Mouse (Mus musculus) kidney, embryonic 14.5 days (tissue): ENCODE results near the gene Strc. TPM values are rescaled to one million over a fixed set of nuclear protein-coding genes. Genes with fewer than 3 reads are reported as not detected.

ENCODE experiments used
- ATAC-seq: fragments of 200-750 bp; cut with Nextera tagmentation; 2 replicates; pipeline ENCODE4 v1.8.0; 2017; ENCODE audit warnings: moderate number of reproducible peaks, mild to moderate bottlenecking, moderate TSS enrichment, moderate library complexity; ENCODE audit not compliant: low FRiP score, low TSS enrichment
- H3K27ac ChIP-seq: fragments of 300-500 bp; sonication (generic); 2 replicates; pipeline ENCODE4 v1.5.1; 2014; ENCODE audit warnings: low read depth, mild to moderate bottlenecking, low read length, moderate library complexity, mixed read lengths
- H3K27me3 ChIP-seq: fragments of 300-500 bp; sonication (generic); 2 replicates; pipeline ENCODE4 v1.6.1; 2014; ENCODE audit warnings: mild to moderate bottlenecking, low read length; ENCODE audit not compliant: control insufficient read depth, insufficient read depth
- H3K36me3 ChIP-seq: fragments of 300-500 bp; sonication (generic); 2 replicates; pipeline ENCODE4 v1.6.1; 2014; ENCODE audit warnings: low read length, mixed read lengths; ENCODE audit not compliant: control insufficient read depth, insufficient read depth
- H3K4me1 ChIP-seq: fragments of 300-500 bp; sonication (generic); 2 replicates; pipeline ENCODE4 v1.6.1; 2014; ENCODE audit warnings: low read length, mixed read lengths; ENCODE audit not compliant: control insufficient read depth, insufficient read depth
- H3K4me2 ChIP-seq: fragments of 300-500 bp; sonication (generic); replicated peaks from 2 replicates; pipeline ENCODE4 v1.6.1; 2014; ENCODE audit warnings: low read depth, mild to moderate bottlenecking, low read length
- H3K4me3 ChIP-seq: fragments of 300-500 bp; sonication (generic); 2 replicates; pipeline ENCODE4 v1.5.1; 2014; ENCODE audit warnings: mild to moderate bottlenecking, low read length
- H3K9ac ChIP-seq: fragments of 300-500 bp; sonication (generic); 2 replicates; pipeline ENCODE4 v1.6.1; 2014; ENCODE audit warnings: low read depth, mild to moderate bottlenecking, low read length, moderate library complexity
- H3K9me3 ChIP-seq: fragments of 300-500 bp; sonication (generic); 2 replicates; pipeline ENCODE4 v1.6.1; 2016; ENCODE audit warnings: low read length; ENCODE audit not compliant: control insufficient read depth
- WGBS: fragments of 180-500 bp; shearing (Covaris S2); extraction: QIAGEN DNeasy Blood & Tissue Kit; methylation state at CpG from one replicate; pipeline ENCODE4 v1.1.7; 2014; 5-methylcytosine and 5-hydroxymethylcytosine counted together
- polyA plus RNA-seq: library from polyadenylated mRNA; unstranded; fragments of >200 nt; fragmentation: Nextera tagmentation; extraction: Ambion mirVana; gene quantifications from 2 replicates; pipeline ENCODE4 v1.2.1, GENCODE M21; 2014

Gene Strc
- polyA plus RNA-seq, 1 experiment from 2014 or later: not detected

DNA sequence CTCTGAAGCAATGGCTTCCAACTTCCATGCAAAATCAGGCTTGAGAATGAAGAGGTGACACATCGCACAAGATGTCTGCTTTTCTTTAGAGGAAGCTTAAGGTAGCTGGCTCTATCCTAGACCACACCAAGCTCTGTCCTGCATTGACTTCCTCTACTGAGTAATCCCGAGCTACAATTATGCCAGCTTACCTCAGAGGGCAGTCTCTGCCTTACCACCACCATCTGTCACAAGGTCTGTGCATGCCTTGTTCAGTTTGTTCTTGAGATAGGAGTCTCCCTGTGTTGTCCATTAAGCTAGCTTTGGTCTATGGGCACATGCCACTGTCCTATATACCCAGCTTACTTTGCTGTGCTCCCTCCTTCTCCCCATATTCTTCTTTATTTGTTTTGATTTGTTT, 57.5 kb downstream of the Strc start:
- ATAC-seq: no peak
- H3K27me3 ChIP-seq: no peaks in the 10 kb centered on the region
- no peak overlapping the region for H3K9ac ChIP-seq
- H3K4me1 ChIP-seq: no peaks in the 10 kb centered on the region
- no peak overlapping the region for H3K4me3 ChIP-seq
- peaks cover 6% of the 10 kb centered on the region; the same call in 1 of the 2 replicates for H3K36me3 ChIP-seq
- H3K9me3 ChIP-seq: no peaks in the 10 kb centered on the region
- no peak overlapping the region for H3K27ac ChIP-seq
- WGBS: 89% methylated on average over 2 of the region's 2 CpGs
- H3K4me2 ChIP-seq: no peak overlapping the region

DNA sequence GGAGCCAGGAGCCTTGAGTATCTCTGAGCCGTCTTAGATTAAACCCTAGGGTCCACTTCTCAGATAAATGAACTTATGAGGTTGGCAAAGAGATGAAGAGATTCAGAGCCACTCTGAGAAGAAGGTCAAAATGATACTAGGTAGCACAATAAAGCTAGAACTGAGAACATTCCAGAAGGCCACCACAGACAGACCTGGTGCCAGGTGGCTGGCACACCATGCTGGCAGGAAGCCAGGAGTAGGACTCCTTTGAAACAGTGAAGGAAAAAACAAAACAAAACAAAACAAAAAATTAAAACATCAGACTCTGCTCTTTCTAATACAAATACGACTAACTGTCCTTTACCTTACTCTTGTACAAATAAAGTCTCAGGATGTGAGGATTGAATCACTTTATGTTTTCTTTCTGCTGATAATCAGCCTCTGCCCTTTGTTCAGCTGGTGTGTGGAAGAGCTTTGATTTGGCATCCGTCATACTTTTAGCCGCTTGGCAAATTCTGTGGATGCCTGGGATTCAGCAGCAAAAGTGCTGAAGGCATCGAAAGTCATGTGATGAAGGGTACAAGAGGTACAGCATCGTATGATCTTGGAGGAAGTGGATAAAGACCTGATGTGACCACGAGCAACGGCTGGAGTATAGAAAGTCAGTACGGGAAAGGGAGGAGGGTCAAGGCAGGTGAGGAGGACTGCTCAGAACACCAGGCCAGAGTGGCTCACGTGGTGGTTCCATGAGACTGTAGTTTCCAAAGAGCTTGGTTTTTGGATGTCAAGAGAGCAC, 63.1 kb downstream of the Strc start:
- no peak for ATAC-seq
- no peak overlapping the region for H3K4me3 ChIP-seq
- H3K4me1 ChIP-seq: no peaks in the 10 kb centered on the region
- 88% methylated on average over 10 of the region's 10 CpGs for WGBS
- no peaks in the 10 kb centered on the region for H3K9me3 ChIP-seq
- H3K4me2 ChIP-seq: no peak overlapping the region
- no peaks in the 10 kb centered on the region for H3K27me3 ChIP-seq
- H3K27ac ChIP-seq: no peak overlapping the region
- H3K36me3 ChIP-seq: no peaks in the 10 kb centered on the region; the same call in 1 of the 2 replicates
- no peak overlapping the region for H3K9ac ChIP-seq

DNA sequence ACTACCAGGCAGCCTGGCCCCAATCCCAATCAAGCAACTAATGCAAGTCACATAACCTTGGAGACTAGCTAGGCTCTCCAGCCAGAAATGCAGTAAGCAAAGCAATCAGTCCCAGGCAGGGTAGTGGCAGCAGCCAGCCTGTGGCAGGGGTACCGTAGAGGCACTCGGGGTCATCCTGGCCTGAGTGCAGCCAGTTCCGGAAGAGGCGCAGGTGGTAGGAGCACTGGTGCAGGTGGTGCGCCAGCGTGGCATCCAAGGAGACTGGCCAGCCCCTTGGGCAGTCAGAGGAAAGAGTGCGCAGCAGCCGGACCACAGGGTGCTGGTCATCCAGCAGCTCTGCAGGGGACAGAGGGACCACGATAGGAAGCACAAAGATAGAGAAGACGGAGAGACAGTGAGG, 63.9 kb downstream of the Strc start:
- Histone ChIP-seq H3K36me3 (no peaks in the 10 kb centered on the region; the same call in 1 of the 2 replicates), H3K27ac (no peak overlapping the region), H3K27me3 (no peaks in the 10 kb centered on the region), H3K4me1 (no peaks in the 10 kb centered on the region), H3K9me3 (no peaks in the 10 kb centered on the region), H3K9ac (no peak overlapping the region), H3K4me3 (no peak overlapping the region), H3K4me2 (no peak overlapping the region)
- WGBS: 92% methylated on average over 10 of the region's 10 CpGs
- no peak for ATAC-seq

DNA sequence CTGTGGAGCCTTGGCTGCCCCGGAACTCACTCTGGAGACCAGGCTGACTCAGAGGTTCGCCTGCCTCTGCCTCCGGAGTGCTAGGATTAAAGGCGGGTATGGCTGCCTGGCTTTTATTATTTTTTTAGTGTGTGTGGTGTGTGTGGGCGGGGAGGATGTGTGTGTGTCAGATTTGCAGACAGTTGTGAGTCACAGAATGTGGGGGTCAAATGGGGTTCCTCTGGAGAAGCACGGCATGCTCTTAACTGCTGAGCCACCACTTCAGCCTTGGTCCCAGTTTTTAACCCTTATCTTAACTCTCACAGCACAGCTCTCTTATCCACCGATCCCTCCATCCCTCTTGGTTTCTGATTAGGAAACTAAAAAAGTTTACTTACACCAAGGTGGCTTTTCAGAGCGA, 70.7 kb downstream of the Strc start:
- Histone ChIP-seq H3K4me3 (no peak overlapping the region), H3K4me1 (no peaks in the 10 kb centered on the region), H3K9ac (no peak overlapping the region), H3K4me2 (no peak overlapping the region), H3K27me3 (no peaks in the 10 kb centered on the region), H3K27ac (no peak overlapping the region), H3K36me3 (no peaks in the 10 kb centered on the region; the same call in 1 of the 2 replicates), H3K9me3 (no peaks in the 10 kb centered on the region)
- 68% methylated on average over 8 of the region's 8 CpGs for WGBS
- ATAC-seq: no peak

Other genes starting within 250 kb of the Strc start
- gene Adal, start 246.7 kb downstream of the Strc start, polyA plus RNA-seq: 16.0 and 22.7 TPM in 2 replicates
- 15.0 and 22.1 TPM in 2 replicates for gene Lcmt2, start 246.5 kb downstream of the Strc start, polyA plus RNA-seq
- 36.4 and 59.9 TPM in 2 replicates for gene Tubgcp4, start 216.5 kb downstream of the Strc start, polyA plus RNA-seq
- 9.6 and 13.3 TPM in 2 replicates for gene Zscan29, start 216.0 kb downstream of the Strc start, polyA plus RNA-seq
- gene Trp53bp1, start 115.8 kb downstream of the Strc start, polyA plus RNA-seq: 55.0 and 91.9 TPM in 2 replicates
- 5.8 and 7.0 TPM in 2 replicates for gene Map1a, start 97.6 kb downstream of the Strc start, polyA plus RNA-seq
- gene Ppip5k1, start 31.8 kb downstream of the Strc start, polyA plus RNA-seq: 10.1 and 13.3 TPM in 2 replicates
- 3.3 and 7.9 TPM in 2 replicates for gene Ckmt1, start 29.5 kb downstream of the Strc start, polyA plus RNA-seq
- gene Pdia3, start 26.6 kb upstream of the Strc start, polyA plus RNA-seq: 542 and 571 TPM in 2 replicates
- gene Catsper2, start 26.6 kb upstream of the Strc start, polyA plus RNA-seq: 2.2 and 2.8 TPM in 2 replicates
- gene Ell3, start 57.1 kb upstream of the Strc start, polyA plus RNA-seq: 12.0 and 12.2 TPM in 2 replicates
- 522 and 664 TPM in 2 replicates for gene Serf2, start 62.0 kb upstream of the Strc start, polyA plus RNA-seq
- 116 and 147 TPM in 2 replicates for gene Hypk, start 66.1 kb upstream of the Strc start, polyA plus RNA-seq
- 0.20 and 0.24 TPM in 2 replicates for gene Serinc4, start 69.6 kb upstream of the Strc start, polyA plus RNA-seq
- 47.8 and 53.2 TPM in 2 replicates for gene Mfap1b, start 86.9 kb upstream of the Strc start, polyA plus RNA-seq
- gene Mfap1a, start 119.5 kb upstream of the Strc start, polyA plus RNA-seq: 21.5 and 28.0 TPM in 2 replicates
- gene Wdr76, start 119.6 kb upstream of the Strc start, polyA plus RNA-seq: 11.0 and 11.9 TPM in 2 replicates